Mouse (Mus musculus) megakaryocyte, embryonic 14.5 days (primary cell): Measurements from ENCODE around the gene Ptprn2.

Experiments used
- FLI1 ChIP-seq: IDR thresholded peaks from 2 replicates; pipeline ENCODE4 v1.6.1; 2012; ENCODE audit warnings: low read length, inconsistent platforms, mixed read lengths
- GATA1 ChIP-seq: IDR thresholded peaks from 3 replicates; pipeline ENCODE4 v1.6.1; 2012; ENCODE audit warnings: mixed read lengths, low read length, inconsistent platforms, borderline replicate concordance

- TF ChIP-seq GATA1 (no peak), FLI1 (no peak)
Observed at GRCm38 (mm10) chr12:117085661-117086335, 600.3 kb downstream of the Ptprn2 start.
